Mouse (Mus musculus): ENCODE measurements at regions not wholly inside any gene's neighbourhood (a gene's known extent, or its start where the extent isn't known, plus 50 kb on each side); places are given as distances from the start of the nearest gene placed in this dataset.

GRCm38 (mm10) chr1:154995778-154996390 is 103.6 kb downstream of the Ier5 start:
- DNase-seq (ENCODE audit: low read depth, low spot score), result no peak

GRCm38 (mm10) chr1:154993927-154994856 is 105.2 kb downstream of the Ier5 start:
- DNase-seq (ENCODE audit: low read depth, low spot score), result no peak

- DNase-seq (ENCODE audit: low read depth, low spot score), result no peak
Observed at GRCm38 (mm10) chr1:154983325-154983724, 99.0 kb upstream of the Cacna1e start.

DNA sequence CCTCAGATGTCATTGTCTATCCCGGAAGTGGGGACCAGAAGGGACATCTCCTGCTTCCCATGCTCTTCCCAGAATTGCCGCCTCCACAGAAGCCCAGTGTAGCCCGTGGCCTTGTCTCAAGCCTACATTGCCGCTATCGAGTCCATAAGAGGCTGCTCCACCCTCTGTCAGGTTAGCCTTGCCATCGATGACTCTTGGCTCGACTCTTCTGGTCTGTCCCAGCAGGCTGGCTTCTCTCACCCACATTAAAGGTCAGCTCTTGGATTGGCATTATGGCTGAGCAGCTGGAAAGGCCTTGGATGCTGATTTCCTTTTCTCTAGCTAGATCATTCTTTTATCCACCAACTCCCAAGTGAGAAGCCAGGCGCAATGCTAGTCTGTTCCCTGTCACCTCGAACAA is 98.5 kb upstream of the Cacna1e start:
- DNase-seq (ENCODE audit: low read depth, low spot score), result no peak

GRCm38 (mm10) chr1:154981687-154982086 is 97.4 kb upstream of the Cacna1e start:
- DNase-seq (ENCODE audit: low read depth, low spot score), result no peak

- no peak for DNase-seq (ENCODE audit: low read depth, low spot score)
Observed at GRCm38 (mm10) chr1:154975732-154976131, 91.4 kb upstream of the Cacna1e start.

DNA sequence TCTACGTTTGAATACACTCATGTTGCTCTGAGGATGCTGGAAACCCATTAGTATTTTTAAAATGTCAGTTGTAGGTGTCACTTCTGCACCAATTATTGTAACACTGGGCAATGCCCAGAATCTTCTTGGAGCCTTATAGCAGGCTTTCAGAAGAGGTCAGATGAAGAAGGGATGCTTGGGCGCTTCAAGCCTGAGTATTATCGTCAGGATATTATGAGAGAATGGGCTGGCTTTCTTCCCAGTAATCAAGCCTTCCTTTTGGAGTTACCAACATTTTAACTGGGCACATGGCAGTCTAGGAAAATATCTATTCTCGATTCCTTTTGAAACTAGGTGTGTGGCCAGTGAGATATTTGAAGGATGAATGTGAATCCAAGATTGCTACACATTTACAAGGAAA is 77.0 kb upstream of the Cacna1e start:
- no peak for DNase-seq (ENCODE audit: low read depth, low spot score)

- DNase-seq (ENCODE audit: low read depth, low spot score), result no peak
Observed at GRCm38 (mm10) chr1:154956625-154957031, 72.3 kb upstream of the Cacna1e start.

- no peak for DNase-seq (ENCODE audit: low read depth, low spot score)
Observed at GRCm38 (mm10) chr1:154952679-154953078, 68.4 kb upstream of the Cacna1e start.
